Mouse (Mus musculus): Measurements from ENCODE around the gene Gm13283.
"Not testable (repeated sequence)": the region's sequence is repeated elsewhere in the genome, so short reads cannot be mapped to it uniquely, and the experiment has no call there.

Gm13283 gene

GRCm38 (mm10) chr4:88759610-88760268, at the start of gene Gm13283:
Gene Gm13283 (plus strand): TSS chr4:88760119.
- DNase-seq (ENCODE audit: low read depth, low spot score) = not testable (repeated sequence)

- DNase-seq (ENCODE audit: low read depth, low spot score) = no peak
These were observed 45.6 kb upstream of the Gm13283 start for GRCm38 (mm10) chr4:88714281-88714680.

GRCm38 (mm10) chr4:88715059-88715458, 44.9 kb upstream of the Gm13283 start:
- no peak for DNase-seq (ENCODE audit: low read depth, low spot score)

GRCm38 (mm10) chr4:88718715-88719114, 41.2 kb upstream of the Gm13283 start:
- no peak for DNase-seq (ENCODE audit: low read depth, low spot score)

- DNase-seq (ENCODE audit: low read depth, low spot score) = peak; percentile 90
These were observed 37.9 kb upstream of the Gm13283 start, which contains the start of the genes Gm26566 and Klhl9 for GRCm38 (mm10) chr4:88721791-88722721. Gene Gm26566 (plus strand): TSS chr4:88721805. Gene Klhl9 (minus strand): TSS chr4:88722465.

GRCm38 (mm10) chr4:88723497-88724090, 36.3 kb upstream of the Gm13283 start:
- DNase-seq (ENCODE audit: low read depth, low spot score) = no peak

GRCm38 (mm10) chr4:88726727-88727126, 33.2 kb upstream of the Gm13283 start:
- no peak for DNase-seq (ENCODE audit: low read depth, low spot score)

- no peak for DNase-seq (ENCODE audit: low read depth, low spot score)
These were observed 32.6 kb upstream of the Gm13283 start for GRCm38 (mm10) chr4:88727324-88727723.

GRCm38 (mm10) chr4:88738480-88738879, 21.4 kb upstream of the Gm13283 start:
- DNase-seq (ENCODE audit: low read depth, low spot score) = peak; percentile 68

- no peak for DNase-seq (ENCODE audit: low read depth, low spot score)
These were observed 20.9 kb upstream of the Gm13283 start for GRCm38 (mm10) chr4:88739036-88739435.

- no peak for DNase-seq (ENCODE audit: low read depth, low spot score)
These were observed 18.5 kb upstream of the Gm13283 start for GRCm38 (mm10) chr4:88741426-88741825.

GRCm38 (mm10) chr4:88742771-88743371, 17.0 kb upstream of the Gm13283 start:
- no peak for DNase-seq (ENCODE audit: low read depth, low spot score)

GRCm38 (mm10) chr4:88744207-88744606, 15.7 kb upstream of the Gm13283 start:
- no peak for DNase-seq (ENCODE audit: low read depth, low spot score)

GRCm38 (mm10) chr4:88749926-88750325, 10.0 kb upstream of the Gm13283 start:
- DNase-seq (ENCODE audit: low read depth, low spot score) = no peak

- DNase-seq (ENCODE audit: low read depth, low spot score) = not testable (repeated sequence)
These were observed 5.0 kb upstream of the Gm13283 start, which contains the start of gene Gm13271 for GRCm38 (mm10) chr4:88754818-88755340. Gene Gm13271 (plus strand): TSS chr4:88754868.

GRCm38 (mm10) chr4:88756581-88757513, 3.1 kb upstream of the Gm13283 start:
- DNase-seq (ENCODE audit: low read depth, low spot score) = not testable (repeated sequence)

- not testable (repeated sequence) for DNase-seq (ENCODE audit: low read depth, low spot score)
These were observed 2.3 kb upstream of the Gm13283 start for GRCm38 (mm10) chr4:88757628-88758031.

GRCm38 (mm10) chr4:88758751-88759150, 1.2 kb upstream of the Gm13283 start:
- not testable (repeated sequence) for DNase-seq (ENCODE audit: low read depth, low spot score)

- DNase-seq (ENCODE audit: low read depth, low spot score) = not testable (repeated sequence)
These were observed 512 bp downstream of the Gm13283 start for GRCm38 (mm10) chr4:88760431-88760830.

- not testable (repeated sequence) for DNase-seq (ENCODE audit: low read depth, low spot score)
These were observed 1.9 kb downstream of the Gm13283 start for GRCm38 (mm10) chr4:88761776-88762175.

All from R1 (cell line).